Mouse (Mus musculus) embryonic facial prominence, embryonic 14.5 days (tissue): Measurements from ENCODE around the gene Bsg. TPM values are rescaled to one million over a fixed set of nuclear protein-coding genes. Genes with fewer than 3 reads are reported as not detected.

Experiments
- ATAC-seq: fragments of 200-750 bp; cut with Nextera tagmentation; 2 replicates; pipeline ENCODE4 v1.8.0; 2017; ENCODE audit warnings: low read depth, moderate number of reproducible peaks, moderate TSS enrichment
- DNase-seq: peaks from one replicate; pipeline ENCODE4 v3.0.0-alpha.2; 2015; ENCODE audit warnings: low spot score
- H3K27ac ChIP-seq: fragments of 300-500 bp; sonication (generic); replicated peaks from 2 replicates; pipeline ENCODE4 v1.5.1; 2014; ENCODE audit warnings: low read depth, mild to moderate bottlenecking, low read length, moderate library complexity
- H3K27me3 ChIP-seq: fragments of 300-500 bp; sonication (generic); replicated peaks from 2 replicates; pipeline ENCODE4 v1.6.1; 2014; ENCODE audit warnings: low read length; ENCODE audit not compliant: control insufficient read depth, insufficient read depth
- H3K36me3 ChIP-seq: fragments of 300-500 bp; sonication (generic); 2 replicates; pipeline ENCODE4 v1.6.1; 2014; ENCODE audit warnings: low read length, mixed read lengths; ENCODE audit not compliant: control insufficient read depth, insufficient read depth
- H3K4me1 ChIP-seq: fragments of 300-500 bp; sonication (generic); 2 replicates; pipeline ENCODE4 v1.6.1; 2014; ENCODE audit warnings: antibody characterized with exemption, low read length; ENCODE audit not compliant: control insufficient read depth, insufficient read depth
- H3K4me2 ChIP-seq: fragments of 300-500 bp; sonication (generic); 2 replicates; pipeline ENCODE4 v1.6.1; 2014; ENCODE audit warnings: low read depth, mild to moderate bottlenecking, low read length, moderate library complexity, mixed read lengths
- H3K4me3 ChIP-seq: fragments of 300-500 bp; sonication (generic); 2 replicates; pipeline ENCODE4 v1.5.1; 2014; ENCODE audit warnings: low read depth, mild to moderate bottlenecking, low read length
- H3K9ac ChIP-seq: fragments of 300-500 bp; sonication (generic); 2 replicates; pipeline ENCODE4 v1.6.1; 2014; ENCODE audit warnings: low read depth, mild to moderate bottlenecking, low read length, moderate library complexity, mixed read lengths
- H3K9me3 ChIP-seq: fragments of 300-500 bp; sonication (generic); 2 replicates; pipeline ENCODE4 v1.6.1; 2016; ENCODE audit warnings: low read length; ENCODE audit not compliant: control insufficient read depth
- WGBS: fragments of 180-500 bp; shearing (Covaris S2); extraction: QIAGEN DNeasy Blood & Tissue Kit; methylation state at CpG from one replicate; pipeline ENCODE4 v1.1.7; 2014; 5-methylcytosine and 5-hydroxymethylcytosine counted together
- polyA plus RNA-seq: library from polyadenylated mRNA; unstranded; fragments of >200 nt; fragmentation: Nextera tagmentation; extraction: Ambion mirVana; gene quantifications from 2 replicates; pipeline ENCODE4 v1.2.1, GENCODE M21; 2014

The Bsg gene
- polyA plus RNA-seq, 1 experiment from 2014 or later = 846 TPM

DNA sequence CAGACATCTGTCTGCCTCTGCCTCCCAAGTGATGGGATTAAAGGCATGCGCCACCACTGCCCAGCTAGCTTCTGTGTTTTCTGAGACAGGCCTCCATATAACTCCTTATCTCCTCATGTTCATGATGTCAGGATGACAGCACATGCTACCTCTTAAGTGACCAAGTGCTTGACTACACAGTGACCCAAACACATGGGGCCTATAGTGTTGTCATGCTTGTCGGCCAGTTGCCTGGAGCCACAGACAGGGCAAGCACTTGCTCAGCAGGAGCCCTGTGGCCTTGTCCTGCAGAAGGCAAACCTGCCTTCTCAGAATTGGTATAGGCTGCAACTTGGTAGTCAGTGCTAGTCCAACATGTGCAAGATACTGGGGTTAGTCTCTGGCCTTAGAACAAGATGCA lies 18.1 kb upstream of the Bsg start:
- Histone ChIP-seq H3K4me1 (peaks cover 11% of the 10 kb centered on the region), H3K9ac (no peak overlapping the region), H3K27ac (no peak overlapping the region), H3K27me3 (no peaks in the 10 kb centered on the region), H3K4me2 (no peak overlapping the region), H3K36me3 (peaks cover 55% of the 10 kb centered on the region), H3K4me3 (no peak overlapping the region), H3K9me3 (no peaks in the 10 kb centered on the region)
- ATAC-seq (no peak), DNase-seq (no peak)
- WGBS = 85% methylated on average over 2 of the region's 2 CpGs

DNA sequence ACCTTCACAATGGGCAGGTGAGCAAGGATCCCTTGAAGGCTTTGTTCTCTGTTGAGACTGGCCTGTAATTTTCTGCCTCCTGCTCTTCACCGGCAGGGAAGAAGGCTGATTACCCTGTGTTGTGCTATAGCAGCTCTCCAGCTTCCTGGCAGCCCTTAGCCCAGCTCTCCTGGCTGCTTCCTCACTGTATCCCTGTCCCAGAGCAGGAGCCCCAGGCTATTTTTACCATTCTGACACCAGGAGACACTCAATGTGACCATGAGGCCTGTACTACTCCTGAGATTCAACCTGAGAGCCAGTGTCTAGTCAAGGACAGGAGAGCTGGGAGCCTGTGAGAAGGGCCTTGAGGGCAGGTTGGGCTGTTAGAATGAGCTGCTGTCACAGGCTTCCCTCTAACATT lies 17.6 kb upstream of the Bsg start:
- no peak for DNase-seq
- no peak overlapping the region for H3K4me2 ChIP-seq
- peaks cover 11% of the 10 kb centered on the region; the same call in 1 of the 2 replicates for H3K4me1 ChIP-seq
- no peaks in the 10 kb centered on the region for H3K27me3 ChIP-seq
- peaks cover 55% of the 10 kb centered on the region for H3K36me3 ChIP-seq
- H3K9ac ChIP-seq = no peak overlapping the region
- ATAC-seq = no peak
- no peak overlapping the region for H3K4me3 ChIP-seq
- H3K9me3 ChIP-seq = no peaks in the 10 kb centered on the region
- 92% methylated on average over 1 of the region's 1 CpGs for WGBS
- no peak overlapping the region for H3K27ac ChIP-seq

DNA sequence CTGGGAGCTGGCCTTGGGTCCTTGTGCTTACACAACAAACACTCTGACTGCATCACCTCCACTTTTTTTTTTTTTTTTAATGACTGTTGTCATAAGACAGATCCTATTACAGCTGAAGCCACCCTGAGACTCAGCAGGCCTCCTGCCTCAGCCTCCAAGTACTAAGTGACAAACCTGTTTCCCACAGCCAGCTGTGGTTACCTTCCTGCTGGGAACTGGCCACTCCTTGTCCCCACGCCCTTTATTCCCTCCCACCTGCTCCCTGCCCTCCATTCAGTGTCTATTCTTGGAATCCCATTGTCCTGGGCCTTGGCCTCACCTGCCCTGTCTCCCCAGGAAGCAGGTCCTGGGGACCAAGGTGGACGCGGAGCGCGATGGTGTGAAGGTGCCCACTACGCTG lies 16.8 kb upstream of the Bsg start:
- no peak for ATAC-seq
- 95% methylated on average over 6 of the region's 6 CpGs for WGBS

DNA sequence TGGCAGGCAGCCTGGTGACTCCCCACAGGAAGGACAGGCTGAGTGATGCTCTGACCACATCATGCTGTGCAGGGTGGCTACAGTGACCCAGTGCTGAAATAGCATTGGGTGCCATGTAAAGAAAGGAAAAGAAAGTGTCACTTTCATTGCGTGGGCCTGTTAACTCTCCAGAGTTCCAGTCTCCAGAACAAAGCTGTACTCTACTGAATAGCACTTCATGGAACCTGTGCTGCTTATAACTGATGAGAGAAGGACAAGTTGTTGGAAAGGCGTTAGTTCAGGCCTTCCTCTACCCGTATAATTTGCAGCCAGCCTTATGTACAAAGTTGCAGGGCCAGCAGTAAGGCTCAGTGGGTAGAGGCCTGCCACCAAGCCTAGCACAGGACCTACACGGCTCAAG lies 15.6 kb upstream of the Bsg start, which contains the start of gene Gzmm:
Gzmm (plus strand) TSS at position 301 of the 400 bp plus-strand sequence.
- Histone ChIP-seq H3K36me3 (peaks cover 55% of the 10 kb centered on the region), H3K9me3 (no peaks in the 10 kb centered on the region), H3K4me1 (peaks cover 3% of the 10 kb centered on the region; the same call in 1 of the 2 replicates), H3K27ac (no peak within 1 kb of the TSS), H3K4me3 (no peak within 1 kb of the TSS), H3K4me2 (no peak within 1 kb of the TSS), H3K27me3 (no peaks in the 10 kb centered on the region), H3K9ac (no peak within 1 kb of the TSS)
- DNase-seq = no peak
- ATAC-seq = no peak
- 77% methylated on average over 4 of the region's 4 CpGs for WGBS

More for the DNA sequence above, 16.8 kb upstream of the Bsg start:
- Histone ChIP-seq H3K9me3 (no peaks in the 10 kb centered on the region), H3K9ac (no peak overlapping the region), H3K4me3 (no peak overlapping the region), H3K36me3 (peaks cover 55% of the 10 kb centered on the region), H3K27ac (no peak overlapping the region), H3K27me3 (no peaks in the 10 kb centered on the region), H3K4me2 (no peak overlapping the region), H3K4me1 (peaks cover 11% of the 10 kb centered on the region; the same call in 1 of the 2 replicates)
- no peak for DNase-seq

DNA sequence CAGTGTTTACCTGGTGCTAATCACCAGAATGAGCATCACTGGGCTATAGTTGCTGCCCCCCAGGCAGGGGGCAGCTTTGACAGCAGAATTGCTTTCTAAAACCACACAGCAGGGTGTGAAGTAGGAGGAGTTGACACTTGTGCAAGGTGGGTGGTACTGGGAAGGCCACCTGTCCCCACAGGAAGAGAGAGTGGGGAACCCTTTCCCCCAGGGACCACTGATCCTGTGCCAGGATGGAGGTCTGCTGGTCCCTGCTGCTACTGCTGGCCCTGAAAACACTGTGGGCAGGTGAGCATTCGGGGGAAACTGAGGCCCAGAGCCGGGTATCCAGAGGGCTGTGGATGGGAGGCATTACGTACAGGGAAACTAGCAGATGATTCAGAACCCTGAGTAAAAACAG lies 15.1 kb upstream of the Bsg start:
- H3K9me3 ChIP-seq = no peaks in the 10 kb centered on the region
- no peaks in the 10 kb centered on the region for H3K4me1 ChIP-seq
- H3K4me3 ChIP-seq = no peak overlapping the region
- H3K4me2 ChIP-seq = no peak overlapping the region
- DNase-seq (no peak), ATAC-seq (no peak)
- H3K27ac ChIP-seq = no peak overlapping the region
- WGBS = 94% methylated on average over 3 of the region's 3 CpGs
- H3K36me3 ChIP-seq = peaks cover 52% of the 10 kb centered on the region
- no peaks in the 10 kb centered on the region for H3K27me3 ChIP-seq
- no peak overlapping the region for H3K9ac ChIP-seq

DNA sequence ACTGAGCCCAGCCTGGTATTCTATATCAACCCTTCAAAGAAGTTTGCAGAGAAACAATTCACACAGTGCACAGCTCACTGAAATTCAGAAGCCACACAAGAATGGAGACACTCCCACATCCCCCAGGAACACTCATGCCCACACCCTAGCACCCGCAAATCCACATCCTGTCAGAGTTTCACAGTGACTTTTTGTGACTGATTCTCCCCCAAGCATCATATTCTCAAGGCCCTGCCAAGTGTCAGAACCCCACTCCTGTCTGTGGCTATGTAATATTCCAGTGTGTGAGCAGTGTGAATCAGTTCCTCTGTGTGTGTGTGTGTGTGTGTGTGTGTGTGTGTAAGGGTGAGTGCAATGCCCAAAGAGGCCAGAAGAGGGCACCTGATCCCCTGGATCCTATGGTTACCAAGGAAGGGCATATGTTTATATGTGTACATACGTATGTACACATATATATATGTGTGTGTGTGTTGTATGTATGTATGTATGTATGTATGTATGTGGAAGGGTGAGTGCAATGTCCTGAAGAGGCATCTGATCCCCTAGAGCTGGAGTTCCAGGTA lies 12.2 kb upstream of the Bsg start:
- Histone ChIP-seq H3K27me3 (no peaks in the 10 kb centered on the region), H3K36me3 (peaks cover 23% of the 10 kb centered on the region), H3K9me3 (no peaks in the 10 kb centered on the region), H3K4me1 (peaks cover 9% of the 10 kb centered on the region; the same call in 1 of the 2 replicates), H3K4me3 (no peak overlapping the region), H3K9ac (no peak overlapping the region), H3K27ac (no peak overlapping the region), H3K4me2 (no peak overlapping the region)
- no peak for DNase-seq
- 98% methylated on average over 2 of the region's 2 CpGs for WGBS
- ATAC-seq = no peak

DNA sequence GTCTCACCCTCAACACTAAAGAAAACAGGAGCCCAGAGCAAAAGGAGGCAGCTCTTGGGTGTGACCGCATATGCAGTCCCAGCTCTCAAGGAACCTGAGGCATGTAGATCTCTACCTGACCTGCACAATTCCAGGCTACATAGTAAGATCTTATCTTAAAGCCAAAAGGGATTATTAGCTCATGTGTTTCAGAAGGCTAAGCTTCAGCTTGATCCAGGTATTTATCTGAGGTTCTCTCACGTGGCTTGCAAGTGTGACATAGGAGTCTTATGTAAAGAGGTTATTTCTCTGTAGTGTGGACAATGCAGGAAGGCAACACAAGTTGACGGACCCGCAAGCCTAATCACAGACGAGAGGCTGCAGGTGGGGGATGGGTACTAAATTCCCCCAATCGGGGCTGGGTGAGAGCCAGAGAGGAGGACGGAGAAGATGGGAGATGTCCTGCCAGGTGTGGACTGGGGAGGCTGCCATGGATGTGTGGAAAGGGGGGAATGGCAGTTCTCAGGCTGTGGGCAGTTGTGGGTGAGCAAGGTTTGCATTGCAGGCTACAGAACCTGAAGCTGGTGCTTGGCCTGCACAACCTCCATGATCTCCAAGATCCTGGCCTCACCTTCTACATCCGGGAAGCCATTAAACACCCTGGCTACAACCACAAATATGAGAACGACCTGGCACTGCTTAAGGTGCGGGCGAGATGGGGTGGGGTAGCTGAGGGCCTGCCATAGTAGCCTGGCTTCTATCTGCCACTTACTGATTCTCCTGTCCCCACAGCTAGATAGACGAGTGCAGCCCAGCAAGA lies 10.5 kb upstream of the Bsg start:
- no peak overlapping the region for H3K27ac ChIP-seq
- ATAC-seq = no peak
- DNase-seq = no peak
- peaks cover 6% of the 10 kb centered on the region for H3K36me3 ChIP-seq
- peaks cover 9% of the 10 kb centered on the region; the same call in 1 of the 2 replicates for H3K4me1 ChIP-seq
- H3K4me3 ChIP-seq = no peak overlapping the region
- H3K9ac ChIP-seq = 0 out of 2 replicates have a peak overlapping the region, but pooled peaks have one; percentile 19
- WGBS = 70% methylated on average over 12 of the region's 12 CpGs
- no peak overlapping the region for H3K4me2 ChIP-seq
- H3K27me3 ChIP-seq = no peaks in the 10 kb centered on the region
- H3K9me3 ChIP-seq = no peaks in the 10 kb centered on the region

DNA sequence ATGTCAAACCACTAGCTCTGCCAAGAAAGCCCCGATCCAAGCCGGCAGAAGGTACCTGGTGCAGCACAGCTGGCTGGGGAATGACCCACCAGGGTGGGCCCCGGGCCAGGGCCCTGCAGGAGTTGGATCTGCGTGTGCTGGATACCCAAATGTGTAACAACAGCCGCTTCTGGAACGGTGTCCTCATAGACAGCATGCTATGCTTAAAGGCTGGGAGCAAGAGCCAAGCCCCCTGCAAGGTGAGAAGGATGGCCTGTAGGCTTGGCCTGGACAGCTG lies 10.0 kb upstream of the Bsg start:
- no peak for ATAC-seq
- no peak for DNase-seq
- H3K4me1 ChIP-seq = peaks cover 9% of the 10 kb centered on the region; the same call in 1 of the 2 replicates
- H3K9me3 ChIP-seq = no peaks in the 10 kb centered on the region
- 78% methylated on average over 6 of the region's 6 CpGs for WGBS
- no peak overlapping the region for H3K4me3 ChIP-seq
- no peaks in the 10 kb centered on the region for H3K27me3 ChIP-seq
- no peak overlapping the region for H3K4me2 ChIP-seq
- H3K27ac ChIP-seq = no peak overlapping the region
- no peak overlapping the region for H3K9ac ChIP-seq
- peaks cover under 1% of the 10 kb centered on the region; the same call in 1 of the 2 replicates for H3K36me3 ChIP-seq
